Mouse (Mus musculus) intestine, embryonic 15.5 days (tissue): ENCODE results near the gene Gm3182. TPM values are rescaled to one million over a fixed set of nuclear protein-coding genes. Genes with fewer than 3 reads are reported as not detected.
"Not testable (repeated sequence)": the region's sequence is repeated elsewhere in the genome, so short reads cannot be mapped to it uniquely, and the experiment has no call there.

ENCODE experiments used
- ATAC-seq: fragments of 200-750 bp; cut with Nextera tagmentation; 2 replicates; pipeline ENCODE4 v1.8.0; 2017; ENCODE audit warnings: moderate TSS enrichment, moderate library complexity
- H3K27ac ChIP-seq: fragments of 300-500 bp; sonication (generic); 2 replicates; pipeline ENCODE4 v1.5.1; 2015; ENCODE audit warnings: mild to moderate bottlenecking, inconsistent platforms
- H3K27me3 ChIP-seq: fragments of 300-500 bp; sonication (generic); replicated peaks from 2 replicates; pipeline ENCODE4 v1.6.1; 2015; ENCODE audit warnings: inconsistent platforms
- H3K36me3 ChIP-seq: fragments of 300-500 bp; sonication (generic); 2 replicates; pipeline ENCODE4 v1.6.1; 2015; ENCODE audit warnings: inconsistent platforms
- H3K4me1 ChIP-seq: fragments of 300-500 bp; sonication (generic); replicated peaks from 2 replicates; pipeline ENCODE4 v1.6.1; 2015; ENCODE audit warnings: inconsistent platforms
- H3K4me2 ChIP-seq: fragments of 300-500 bp; sonication (generic); replicated peaks from 2 replicates; pipeline ENCODE4 v1.6.1; 2015; ENCODE audit warnings: mild to moderate bottlenecking, inconsistent platforms
- H3K4me3 ChIP-seq: fragments of 300-500 bp; sonication (generic); replicated peaks from 2 replicates; pipeline ENCODE4 v1.5.1; 2015; ENCODE audit warnings: inconsistent platforms
- H3K9ac ChIP-seq: fragments of 300-500 bp; sonication (generic); 2 replicates; pipeline ENCODE4 v1.6.1; 2015; ENCODE audit warnings: inconsistent platforms
- H3K9me3 ChIP-seq: fragments of 300-500 bp; sonication (generic); 2 replicates; pipeline ENCODE4 v1.6.1; 2016; ENCODE audit warnings: inconsistent platforms
- WGBS: fragments of 180-500 bp; shearing (Covaris S2); methylation state at CpG from one replicate; pipeline ENCODE4 v1.1.7; 2015; 5-methylcytosine and 5-hydroxymethylcytosine counted together
- polyA plus RNA-seq: library from polyadenylated mRNA; unstranded; fragments of >200 nt; fragmentation: Nextera tagmentation; extraction: Ambion mirVana; gene quantifications from 2 replicates; pipeline ENCODE4 v1.2.1, GENCODE M21; 2015

The Gm3182 gene
- not detected in 2 replicates for polyA plus RNA-seq

GRCm38 (mm10) chr14:4481445-4481844 lies at the start of gene Gm3182:
Gene Gm3182 (plus strand): TSS chr14:4481745.
- not testable (repeated sequence) for H3K9me3 ChIP-seq, H3K36me3 ChIP-seq, H3K27me3 ChIP-seq, H3K4me1 ChIP-seq, H3K27ac ChIP-seq, H3K4me3 ChIP-seq, H3K4me2 ChIP-seq, ATAC-seq, H3K9ac ChIP-seq
- 92% methylated on average over 1 of the region's 2 CpGs for WGBS

GRCm38 (mm10) chr14:4499425-4499824 lies 17.9 kb downstream of the Gm3182 start:
- not testable (repeated sequence) for ATAC-seq, H3K27me3 ChIP-seq, H3K9ac ChIP-seq, H3K4me1 ChIP-seq, H3K36me3 ChIP-seq, H3K9me3 ChIP-seq, H3K27ac ChIP-seq
- Histone ChIP-seq H3K4me2 (peak overlapping the region; percentile 56), H3K4me3 (peak overlapping the region; percentile 23)
- WGBS = 4% methylated on average over 18 of the region's 25 CpGs

Other genes with a start within 250 kb of the Gm3182 start
- gene Gm3138, start 232.1 kb upstream of the Gm3182 start, polyA plus RNA-seq = not detected in 2 replicates
- gene Gm3149, start 164.5 kb upstream of the Gm3182 start, polyA plus RNA-seq = not detected in 2 replicates
- 0.15 and 0.21 TPM in 2 replicates for gene 2610042L04Rik, start 147.0 kb upstream of the Gm3182 start, polyA plus RNA-seq
- not detected in 2 replicates for gene Gm3159, start 84.2 kb upstream of the Gm3182 start, polyA plus RNA-seq
- 0.15 TPM in 1 of 2 replicates, not detected in the other for gene Gm3164, start 66.3 kb upstream of the Gm3182 start, polyA plus RNA-seq
- gene Gm3173, start 50.8 kb upstream of the Gm3182 start, polyA plus RNA-seq = not detected in 2 replicates
- gene Gm3047, start 73.7 kb downstream of the Gm3182 start, polyA plus RNA-seq = not detected in 2 replicates
- not detected in 2 replicates for gene Gm8159, start 150.6 kb downstream of the Gm3182 start, polyA plus RNA-seq
- not detected in 2 replicates for gene Gm3239, start 182.4 kb downstream of the Gm3182 start, polyA plus RNA-seq
- gene Gm7876, start 227.5 kb downstream of the Gm3182 start, polyA plus RNA-seq = not detected in 2 replicates
- 0.14 TPM in 1 of 2 replicates, not detected in the other for gene Gm3252, start 245.0 kb downstream of the Gm3182 start, polyA plus RNA-seq